Mouse (Mus musculus): ENCODE data around the gene Tbc1d23. TPM values are rescaled to one million over a fixed set of nuclear protein-coding genes. Genes with fewer than 3 reads are reported as not detected.
"Not testable (repeated sequence)": the region's sequence is repeated elsewhere in the genome, so short reads cannot be mapped to it uniquely, and the experiment has no call there.

The Tbc1d23 gene
- polyA plus RNA-seq, 2 experiments from 2014 or later: 26.1 to 26.7 TPM

DNA sequence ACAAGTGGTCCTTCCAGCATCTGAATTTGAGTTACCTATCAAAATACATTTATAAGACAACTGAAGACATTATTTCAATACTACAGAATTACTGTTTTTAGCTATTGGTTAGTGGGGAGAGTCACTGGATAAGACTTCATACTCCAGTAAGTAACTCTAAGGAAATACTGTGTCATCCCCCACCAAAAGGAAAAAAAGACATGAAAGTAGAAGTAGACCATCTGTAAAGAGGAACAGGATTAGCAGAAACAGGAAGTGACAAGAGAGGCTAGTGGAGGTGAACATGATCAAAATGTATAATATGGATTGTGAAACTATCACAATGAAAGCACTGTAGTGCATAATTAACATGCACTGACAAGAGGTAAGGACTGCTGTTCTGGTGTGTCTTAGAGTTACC, 15.3 kb downstream of the Tbc1d23 start:
- ATAC-seq: no peak

- no peak for ATAC-seq
Measured at GRCm38 (mm10) chr16:57211037-57211436, 20.3 kb downstream of the Tbc1d23 start.

- no peak for ATAC-seq
Measured at GRCm38 (mm10) chr16:57208342-57208741, 23.0 kb downstream of the Tbc1d23 start.

GRCm38 (mm10) chr16:57197281-57197680, 34.0 kb downstream of the Tbc1d23 start:
- ATAC-seq: no peak

DNA sequence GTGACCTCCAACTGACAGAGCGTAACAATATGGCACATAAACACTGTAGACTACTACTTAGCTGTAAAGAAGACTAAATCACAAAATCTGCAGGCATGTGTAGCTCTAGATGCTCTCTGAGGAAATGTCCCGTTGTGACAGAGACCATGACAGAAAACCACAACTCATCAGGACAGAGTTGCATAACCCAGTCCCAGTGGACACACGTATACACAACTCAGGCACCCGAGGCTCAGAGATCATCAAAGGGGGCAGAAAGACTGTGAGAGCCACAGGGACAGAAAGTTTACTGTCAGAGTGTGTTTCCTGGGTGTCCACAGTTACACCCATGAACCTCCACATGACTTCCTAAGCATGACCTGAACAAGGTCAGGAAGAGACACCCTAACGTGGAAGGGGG, 34.7 kb downstream of the Tbc1d23 start:
- ATAC-seq: no peak

DNA sequence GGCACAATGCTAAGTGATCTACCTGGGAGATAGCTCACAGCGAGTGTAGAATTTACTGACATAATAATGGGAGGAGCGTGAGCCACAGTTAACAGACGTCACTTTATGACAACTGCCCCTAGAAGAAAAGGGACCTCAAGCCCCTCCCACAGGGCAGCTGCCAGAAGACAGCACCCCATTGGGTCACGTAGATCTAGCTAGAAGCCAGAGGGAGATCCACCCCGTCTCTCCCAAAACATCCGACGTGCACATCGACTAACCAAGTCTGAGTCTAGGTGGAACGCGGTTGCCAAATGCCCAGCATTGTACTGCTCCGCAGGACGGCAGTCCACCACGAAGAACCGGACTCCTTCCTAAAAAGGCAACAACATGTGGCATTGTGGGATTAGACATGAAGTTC, 40.1 kb downstream of the Tbc1d23 start:
- no peak for ATAC-seq

GRCm38 (mm10) chr16:57190390-57190789, 40.9 kb downstream of the Tbc1d23 start:
- ATAC-seq: no peak

GRCm38 (mm10) chr16:57189493-57189892, 41.8 kb downstream of the Tbc1d23 start:
- ATAC-seq: no peak

GRCm38 (mm10) chr16:57186618-57187017, 44.7 kb downstream of the Tbc1d23 start:
- no peak for ATAC-seq

DNA sequence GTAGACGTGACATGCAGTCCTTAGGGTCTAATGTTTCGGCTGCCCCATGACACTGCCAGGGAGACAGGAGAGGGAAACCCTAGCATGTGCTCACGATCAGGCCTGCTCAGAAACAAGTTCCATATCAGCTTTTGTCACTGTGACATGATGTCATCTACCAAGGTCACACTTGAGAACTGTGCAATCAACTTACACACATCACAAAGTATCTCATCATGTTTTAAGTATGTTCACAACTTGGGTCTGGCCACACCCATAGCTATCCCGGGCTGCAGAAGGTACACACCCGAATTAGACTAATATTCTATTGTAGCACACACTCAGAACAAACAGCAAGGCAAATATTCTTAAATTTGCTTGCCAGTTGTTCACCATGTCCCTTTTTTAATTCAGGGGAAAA, 49.3 kb downstream of the Tbc1d23 start:
- ATAC-seq: no peak

GRCm38 (mm10) chr16:57181180-57181579, 50.1 kb downstream of the Tbc1d23 start:
- no peak for ATAC-seq

DNA sequence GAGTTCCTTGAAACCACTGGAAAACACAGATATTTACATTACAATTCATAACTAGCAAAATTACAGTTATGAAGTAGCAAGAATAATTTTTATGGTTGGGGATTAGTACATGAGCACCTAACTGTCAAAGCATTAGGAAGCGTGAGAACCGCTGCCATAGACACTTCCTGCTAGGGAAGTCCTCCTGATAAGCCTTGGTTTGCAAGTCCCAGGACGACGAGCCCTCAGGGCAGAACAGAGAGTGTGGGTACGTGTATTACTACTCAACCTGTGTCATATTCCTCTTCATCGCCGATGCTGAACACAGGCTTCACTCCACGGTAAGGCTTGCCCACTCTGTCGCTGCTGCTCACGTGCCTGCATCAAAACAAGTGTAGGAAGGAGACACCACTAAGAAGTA, 53.6 kb downstream of the Tbc1d23 start:
- no peak for ATAC-seq

- ATAC-seq: peak; percentile 95
Measured at GRCm38 (mm10) chr16:57177254-57177653, 54.0 kb downstream of the Tbc1d23 start.

DNA sequence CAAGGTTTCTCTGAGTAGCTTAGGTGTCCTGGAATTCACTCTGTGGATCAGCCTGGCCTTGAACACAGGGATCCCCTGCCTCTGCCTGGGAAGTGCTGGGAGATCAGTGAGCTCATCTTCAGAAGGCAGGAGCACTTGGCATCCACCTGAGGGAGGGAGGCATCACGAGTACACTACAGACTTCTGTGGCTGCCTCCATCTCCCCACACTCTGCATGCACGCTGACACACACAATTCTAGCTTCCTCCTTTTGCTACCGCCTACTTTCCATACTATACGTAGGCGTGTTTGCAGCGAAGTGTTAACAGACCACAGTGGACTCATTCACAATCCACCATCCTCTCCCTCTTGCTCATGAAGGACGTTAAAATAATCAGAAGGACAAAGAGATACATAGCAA, 55.0 kb downstream of the Tbc1d23 start:
- ATAC-seq: no peak

GRCm38 (mm10) chr16:57175751-57176150, 55.6 kb downstream of the Tbc1d23 start:
- no peak for ATAC-seq

DNA sequence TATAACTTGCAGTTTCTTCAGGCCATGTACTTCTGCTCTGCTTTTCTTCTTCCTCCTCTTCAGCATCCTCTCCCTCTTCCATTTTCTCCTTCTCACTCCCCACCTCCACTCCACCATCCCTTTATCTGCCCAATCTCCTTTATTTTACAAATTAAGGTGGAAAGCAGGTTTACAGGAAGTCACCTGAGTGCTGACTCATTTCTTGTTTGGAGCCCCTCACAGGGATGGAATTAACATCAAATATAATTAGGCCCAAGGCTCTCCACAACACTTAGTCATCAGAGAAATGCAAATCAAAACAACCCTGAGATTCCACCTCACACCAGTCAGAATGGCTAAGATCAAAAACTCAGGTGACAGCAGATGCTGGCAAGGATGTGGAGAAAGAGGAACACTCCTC, 56.8 kb downstream of the Tbc1d23 start:
- ATAC-seq: not testable (repeated sequence)

- ATAC-seq: no peak
Measured at GRCm38 (mm10) chr16:57171570-57171969, 59.7 kb downstream of the Tbc1d23 start.

DNA sequence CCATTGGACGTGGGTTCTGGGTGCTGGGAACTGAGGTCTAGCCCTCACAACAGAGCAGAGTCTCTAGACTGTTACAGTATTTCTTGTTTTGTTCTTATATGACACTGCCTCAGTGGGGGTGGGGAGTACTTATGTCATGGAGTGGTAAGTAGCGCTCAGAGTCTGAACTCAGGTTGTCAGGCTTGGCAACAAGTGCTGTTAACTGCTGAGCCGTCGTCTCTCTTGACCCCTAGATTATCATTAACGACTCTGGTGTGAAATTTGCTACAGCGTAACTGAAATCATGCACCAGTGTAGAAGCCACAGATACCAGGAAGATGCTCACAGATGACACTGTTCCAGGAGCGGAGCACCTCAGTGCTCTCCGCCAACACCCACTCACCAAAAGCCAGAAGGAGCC, 60.1 kb downstream of the Tbc1d23 start:
- no peak for ATAC-seq

GRCm38 (mm10) chr16:57168236-57168635, 63.1 kb downstream of the Tbc1d23 start:
- no peak for ATAC-seq

DNA sequence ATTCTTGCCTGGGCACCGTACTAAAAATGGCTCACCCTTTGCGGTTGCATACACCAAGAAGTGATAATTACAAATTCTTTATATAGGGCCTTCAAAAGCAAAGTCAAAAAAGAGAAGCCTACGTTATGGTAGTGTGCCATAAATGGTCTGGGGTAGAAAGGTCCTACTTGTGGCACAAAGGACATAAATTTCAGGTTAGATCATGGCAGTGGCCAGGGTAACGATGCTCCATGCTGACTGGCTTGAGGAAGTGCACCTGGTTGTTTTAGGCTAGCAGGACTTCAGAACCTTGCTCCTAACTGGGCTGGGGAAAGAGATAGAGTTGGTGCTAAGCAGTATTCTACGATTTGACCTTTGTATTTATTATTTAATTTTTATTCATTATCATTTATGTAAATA, 63.8 kb downstream of the Tbc1d23 start:
- ATAC-seq: no peak

DNA sequence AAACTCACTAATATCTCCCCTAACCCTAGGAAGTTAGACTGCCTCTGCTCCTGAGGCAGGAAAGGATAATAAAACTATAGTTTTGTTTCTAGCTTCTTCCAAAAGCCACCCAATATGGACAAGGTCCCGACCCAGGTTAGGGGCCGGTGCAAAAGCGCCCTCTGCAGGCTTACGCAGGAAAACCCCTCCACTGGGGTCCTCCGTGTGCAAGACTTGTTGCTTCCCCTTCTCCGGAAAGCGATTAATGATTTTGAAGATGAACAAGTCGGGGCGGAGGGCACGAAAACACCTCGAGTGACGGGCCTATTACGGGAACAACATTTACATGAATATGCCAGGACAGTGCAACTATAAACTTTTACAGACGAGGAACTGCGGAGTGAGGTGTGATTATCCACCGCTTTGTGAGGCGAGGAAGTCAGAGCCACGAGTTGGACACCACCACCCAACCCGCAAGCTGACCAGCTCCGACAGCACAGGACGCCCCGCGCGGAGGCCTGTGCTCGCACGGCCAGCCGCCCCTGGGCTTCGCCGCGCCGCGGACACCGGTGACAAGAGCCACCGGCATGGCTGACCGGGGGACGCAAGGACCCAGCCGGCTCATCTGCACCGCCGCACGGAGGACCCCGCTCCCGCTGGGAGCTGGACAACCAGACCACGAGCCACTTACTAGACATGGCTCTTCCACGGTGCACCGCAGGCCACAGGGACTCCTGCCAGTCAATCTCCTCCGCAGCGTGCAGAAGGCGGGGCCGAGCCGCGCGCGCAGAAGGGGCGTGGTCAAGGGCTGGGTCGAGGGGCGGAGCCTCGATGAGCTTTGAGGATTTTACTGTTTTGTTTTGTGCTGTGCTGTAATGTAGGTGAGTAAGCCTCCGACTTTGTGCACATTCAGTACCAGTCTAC, 64.4 kb downstream of the Tbc1d23 start, which contains the start of gene Nit2:
Nit2 (minus strand) TSS at position 731 of the 903 bp plus-strand sequence.
- peak; percentile 96 for ATAC-seq

DNA sequence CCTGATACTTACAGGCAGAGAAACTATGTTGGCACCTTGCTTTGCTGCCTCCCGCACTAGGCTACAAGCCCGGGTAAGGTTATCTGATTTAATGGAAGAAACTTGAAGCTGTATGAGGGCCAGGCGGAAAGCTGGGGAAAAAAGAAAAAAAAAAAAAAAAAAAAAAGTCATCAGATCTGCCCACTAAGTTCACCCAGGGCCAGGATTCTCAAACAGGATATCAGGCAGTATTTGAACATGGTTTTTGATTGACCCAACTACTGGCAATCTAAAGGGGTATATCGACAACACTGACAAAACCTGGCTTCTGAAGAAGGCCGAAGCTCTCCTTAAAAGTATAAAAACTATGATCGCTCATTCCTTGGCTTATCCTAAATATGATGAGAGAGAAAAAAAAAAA, 65.2 kb downstream of the Tbc1d23 start:
- ATAC-seq: no peak

- no peak for ATAC-seq
Measured at GRCm38 (mm10) chr16:57165157-57165556, 66.1 kb downstream of the Tbc1d23 start.

DNA sequence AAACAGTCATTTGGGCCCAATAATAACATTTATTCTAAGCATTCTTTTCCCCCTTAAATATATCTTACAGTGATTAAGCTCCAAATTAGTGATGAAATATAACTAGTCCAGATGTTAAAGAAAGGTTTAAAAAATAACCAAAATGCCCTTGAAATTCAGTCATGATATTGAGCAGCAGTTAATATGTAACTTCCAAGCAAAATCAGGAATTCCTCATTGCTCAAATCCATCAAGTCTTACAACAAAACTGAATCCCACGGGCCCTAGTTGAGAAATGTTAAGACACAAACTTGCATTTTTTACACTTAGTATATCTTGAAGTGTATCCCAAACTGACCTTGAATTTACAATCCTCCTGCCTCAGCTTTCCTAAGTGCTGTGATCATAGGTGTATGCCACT, 67.6 kb downstream of the Tbc1d23 start:
- no peak for ATAC-seq

DNA sequence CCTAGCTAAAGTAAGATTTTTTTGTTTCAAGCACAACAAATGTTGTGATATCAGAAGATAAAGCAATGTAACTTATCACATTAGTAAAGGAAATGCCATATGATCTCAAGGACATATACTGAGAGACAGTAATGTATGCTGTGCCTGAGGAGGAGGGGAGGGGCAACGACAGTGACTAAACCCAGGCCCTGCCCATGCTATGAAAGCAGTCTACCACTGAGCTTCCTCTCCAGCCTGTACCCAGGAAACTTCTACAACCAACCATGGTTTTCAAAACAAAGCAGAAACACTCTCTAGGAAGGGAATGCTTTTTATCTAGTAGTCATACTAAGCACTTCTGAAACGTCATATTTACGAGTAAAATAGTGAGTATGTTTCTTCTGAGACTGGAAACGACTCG, 68.5 kb downstream of the Tbc1d23 start:
- ATAC-seq: no peak
